Mouse (Mus musculus) thymus, postnatal 10 days (tissue): Measurements from ENCODE around the gene Hnrnpm.
"Not testable (repeated sequence)": the region's sequence is repeated elsewhere in the genome, so short reads cannot be mapped to it uniquely, and the experiment has no call there.

ENCODE experiments used
- DNase-seq, 2 experiments: peaks; one replicate each; pipeline ENCODE4 v3.0.0; 2021; ENCODE audit warnings: low spot score in 2 of 2

The Hnrnpm gene

DNA sequence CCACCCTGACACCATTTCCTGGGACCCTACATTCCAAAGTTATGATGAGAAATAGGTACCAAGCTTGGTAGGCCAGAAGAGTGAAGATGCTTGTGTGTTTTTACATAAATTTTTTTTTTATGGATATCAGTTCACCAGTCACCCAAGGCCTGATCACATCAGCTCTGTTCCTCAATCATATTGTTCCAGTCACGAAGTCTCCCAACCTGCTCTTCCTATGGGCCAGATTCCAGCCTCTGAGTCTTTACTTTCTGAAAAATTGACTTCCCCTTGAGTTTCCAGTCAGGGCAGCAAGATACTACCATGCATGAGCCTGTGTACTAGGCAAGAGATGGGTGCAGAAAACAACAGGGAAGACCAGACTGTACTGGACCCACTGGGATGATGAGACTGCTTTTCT, at the start of gene Hnrnpm:
Hnrnpm (minus strand) TSS at position 101 of the 400 bp plus-strand sequence.
- DNase-seq: no peak

DNA sequence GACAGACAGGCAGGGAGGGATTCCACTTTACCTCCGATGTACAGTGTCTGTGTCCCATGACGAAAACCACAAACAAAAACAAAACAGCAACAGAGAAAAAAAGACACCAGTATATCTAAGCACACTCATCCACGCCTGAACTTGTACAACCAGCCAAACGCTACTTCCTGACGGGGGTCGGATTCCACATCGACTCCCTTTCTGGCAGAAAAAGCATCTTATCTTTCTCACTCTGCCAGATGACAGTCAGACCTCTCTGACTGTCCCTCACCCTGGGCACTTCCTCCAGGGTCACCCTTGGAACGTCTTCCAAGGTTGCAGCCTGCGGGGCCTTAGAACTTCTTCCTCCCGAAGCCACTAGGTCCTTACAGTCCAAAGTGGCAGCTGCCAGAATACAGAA, 46.9 kb upstream of the Hnrnpm start:
- DNase-seq: not testable (repeated sequence)

DNA sequence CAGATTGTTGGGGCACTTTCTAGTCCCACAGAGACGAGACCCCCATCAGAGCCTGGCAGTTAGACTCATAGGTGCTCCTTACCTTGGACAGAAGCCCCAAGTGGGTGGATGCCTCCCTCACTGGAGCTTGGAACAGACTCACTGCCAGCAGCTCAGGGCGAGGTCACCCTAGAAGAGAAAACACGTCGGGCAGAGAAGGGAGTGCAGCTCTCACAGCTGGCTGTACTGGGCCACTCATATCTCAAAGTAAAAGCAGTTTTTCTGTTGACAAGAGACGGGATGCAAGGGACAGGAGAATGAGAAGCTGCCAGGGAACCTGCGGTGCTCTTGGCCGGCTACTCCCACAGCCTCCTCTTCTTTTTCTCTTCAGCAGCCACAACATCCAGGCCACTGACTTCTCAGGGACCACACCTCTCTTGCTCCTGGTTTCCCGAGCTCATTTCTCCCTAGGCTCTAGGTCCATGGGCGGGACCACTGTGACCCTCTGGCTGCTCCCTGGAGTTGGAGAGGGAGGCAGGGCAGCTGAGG, 46.0 kb upstream of the Hnrnpm start:
- DNase-seq: not testable (repeated sequence)

DNA sequence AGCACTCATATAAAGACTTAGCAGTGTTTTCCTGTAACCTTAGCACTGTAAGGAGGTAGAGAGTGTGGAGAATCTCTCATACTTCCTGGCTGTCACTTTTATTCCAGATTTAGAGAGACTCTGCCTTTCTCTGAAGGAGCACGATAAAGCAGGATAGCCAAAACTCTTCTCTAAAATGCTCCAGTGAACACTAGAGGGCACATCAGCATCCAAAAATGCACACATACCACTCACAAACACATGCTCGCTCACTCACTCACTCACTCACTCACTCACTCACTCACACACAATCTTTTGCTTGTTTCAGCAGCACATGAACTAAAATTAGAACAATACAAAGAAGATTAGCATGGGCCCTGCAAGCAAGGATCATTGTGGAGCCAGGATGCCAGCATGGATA, 42.6 kb upstream of the Hnrnpm start:
- no peak for DNase-seq

DNA sequence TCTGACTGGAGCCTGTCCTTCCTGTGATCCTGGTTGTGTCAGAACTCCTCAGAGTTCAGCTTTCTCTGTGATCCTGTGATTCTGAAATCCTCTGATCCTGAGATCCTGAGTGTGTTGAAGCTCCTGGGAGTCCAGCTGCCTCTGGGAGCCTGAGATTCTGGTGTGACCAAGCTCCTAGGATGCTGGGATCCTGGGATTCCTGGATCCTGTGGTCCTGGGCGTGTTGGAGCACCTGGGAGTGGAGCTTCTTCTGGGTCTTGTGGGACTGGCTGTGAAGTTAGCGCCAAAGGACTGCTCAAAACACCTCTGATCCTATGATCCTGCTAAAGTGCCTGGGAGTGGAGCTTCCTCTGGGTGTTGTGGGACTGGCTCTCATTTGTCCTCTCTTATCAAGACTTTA, 41.7 kb upstream of the Hnrnpm start:
- DNase-seq: no peak

DNA sequence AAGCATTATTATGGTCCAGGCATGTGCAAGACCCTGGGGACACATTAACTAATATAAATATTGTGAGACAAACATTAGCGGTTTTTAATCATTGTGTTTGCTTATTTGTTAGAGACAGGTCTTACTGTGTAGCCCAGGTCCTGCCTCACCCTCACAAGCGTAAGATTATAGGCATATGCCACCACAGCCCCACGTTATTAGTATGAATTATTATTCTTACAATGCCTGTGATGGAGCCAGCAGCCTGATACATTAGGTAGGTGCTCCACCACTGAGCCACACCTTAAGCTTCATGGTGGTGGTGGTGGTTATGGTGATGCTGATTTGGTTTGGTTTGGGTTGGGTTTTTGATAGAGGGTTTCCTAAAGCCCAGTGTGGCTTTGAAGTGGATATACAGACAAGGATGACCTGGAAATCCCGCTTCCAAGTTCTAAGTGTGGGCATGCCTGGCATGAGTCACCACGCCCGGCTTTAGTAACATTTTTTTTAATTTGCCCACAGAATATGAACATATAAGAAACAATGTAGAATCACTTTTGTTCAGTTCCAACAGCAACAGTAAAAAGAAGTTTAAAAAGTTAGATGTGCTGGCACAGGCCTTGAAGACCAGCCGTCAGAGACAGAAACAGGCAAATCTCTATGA, 33.2 kb upstream of the Hnrnpm start:
- no peak for DNase-seq

DNA sequence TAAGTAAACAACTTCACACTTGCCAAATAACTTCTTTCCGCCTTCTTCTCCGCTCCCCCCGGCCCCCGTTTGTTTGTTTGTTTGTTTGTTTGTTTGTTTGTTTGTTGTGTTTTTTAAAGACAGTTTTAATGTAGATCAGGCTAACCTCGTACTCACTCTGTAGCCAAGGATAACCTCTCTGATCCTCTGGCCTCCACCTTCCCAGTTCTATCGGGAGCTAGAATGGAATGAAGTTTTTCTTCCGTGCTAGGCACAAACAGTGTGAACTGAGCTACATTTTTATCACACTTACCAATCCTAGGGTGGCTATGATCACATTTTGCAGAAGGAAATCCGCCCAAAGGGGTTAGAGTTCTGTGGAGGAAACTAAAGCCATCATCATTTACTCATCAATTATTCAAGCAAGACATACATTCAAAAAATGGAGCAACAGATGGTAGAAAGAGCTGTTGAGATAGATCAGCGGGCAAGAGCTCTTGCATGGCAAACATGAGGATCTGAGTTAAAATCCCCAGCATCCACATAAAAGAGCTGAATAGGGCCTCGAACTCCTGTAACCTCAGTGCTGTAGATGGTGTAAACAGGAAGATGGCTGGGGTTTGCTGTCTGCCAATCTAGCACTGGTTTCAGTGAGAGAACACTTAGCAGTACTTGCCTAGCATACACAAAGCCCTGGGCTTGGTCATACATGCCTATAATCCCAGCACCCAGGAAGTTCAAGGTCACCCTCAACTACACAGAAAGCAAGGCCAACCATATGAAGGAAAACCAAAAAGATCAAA, 32.5 kb upstream of the Hnrnpm start:
- no peak for DNase-seq

DNA sequence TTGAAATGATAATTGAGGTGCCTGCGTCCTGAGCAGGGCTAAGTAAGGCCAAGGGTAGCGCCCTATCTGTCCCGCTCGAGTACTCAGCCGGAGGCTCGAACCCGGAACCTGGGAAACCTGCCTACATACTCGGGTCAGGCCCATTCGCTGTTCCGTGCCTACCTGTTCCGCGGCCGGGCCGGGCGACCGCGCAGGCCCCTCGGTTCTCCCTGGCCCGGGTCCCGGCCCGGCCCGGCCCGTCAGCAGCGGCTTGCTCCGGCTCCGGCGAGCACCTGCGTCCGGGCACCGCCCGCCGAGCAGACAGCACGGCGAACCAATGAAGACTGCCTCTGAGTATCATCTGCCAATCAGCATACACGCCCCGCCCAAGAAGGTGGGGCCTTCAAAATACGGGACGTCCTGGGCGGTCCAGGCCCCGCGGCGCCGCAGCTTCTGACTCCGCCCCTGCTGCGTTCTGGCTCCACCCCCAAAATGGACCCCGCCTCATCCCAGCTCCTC, 31.8 kb upstream of the Hnrnpm start, which contains the start of gene March2:
March2 (minus strand) TSS at position 287 of the 498 bp plus-strand sequence.
- peak; percentile 94 to 96 for DNase-seq

DNA sequence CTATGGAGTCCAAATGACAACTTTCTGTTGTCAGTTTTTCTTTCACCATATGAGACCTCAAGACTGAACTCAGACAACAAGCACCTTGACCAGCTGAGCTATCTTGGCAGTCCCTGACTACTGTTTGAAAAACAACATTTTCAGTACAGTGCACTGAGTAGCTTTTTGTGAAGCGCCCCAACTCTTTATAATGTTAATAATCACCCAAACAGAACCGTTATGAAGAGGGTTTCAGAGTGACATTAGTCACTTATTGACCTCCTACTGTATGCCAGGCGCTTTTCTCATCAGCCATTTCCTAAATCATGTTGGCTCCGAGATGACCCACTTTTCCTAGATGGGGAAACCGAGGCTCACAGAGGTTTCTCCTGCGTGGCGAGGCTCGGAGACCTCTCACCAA, 31.3 kb upstream of the Hnrnpm start:
- no peak for DNase-seq

DNA sequence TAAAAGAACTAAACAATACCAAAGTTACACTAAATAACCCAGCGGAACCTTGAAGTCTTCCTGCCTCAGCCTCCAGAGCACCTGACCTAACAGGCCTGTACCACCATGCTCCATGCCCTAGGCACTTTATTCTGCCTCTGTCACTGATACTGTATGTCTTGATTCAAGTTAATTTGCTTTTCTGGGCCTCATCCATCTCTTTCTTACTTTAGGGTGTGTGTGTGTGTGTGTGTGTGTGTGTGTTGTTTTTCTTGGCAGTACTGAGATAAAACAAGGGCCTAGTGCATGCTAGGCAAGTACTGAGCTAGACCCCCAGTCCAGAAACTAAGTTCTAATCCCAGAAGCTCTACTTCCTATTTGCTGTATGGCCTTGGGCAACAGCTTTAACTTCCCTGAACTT, 30.6 kb upstream of the Hnrnpm start:
- DNase-seq: no peak

DNA sequence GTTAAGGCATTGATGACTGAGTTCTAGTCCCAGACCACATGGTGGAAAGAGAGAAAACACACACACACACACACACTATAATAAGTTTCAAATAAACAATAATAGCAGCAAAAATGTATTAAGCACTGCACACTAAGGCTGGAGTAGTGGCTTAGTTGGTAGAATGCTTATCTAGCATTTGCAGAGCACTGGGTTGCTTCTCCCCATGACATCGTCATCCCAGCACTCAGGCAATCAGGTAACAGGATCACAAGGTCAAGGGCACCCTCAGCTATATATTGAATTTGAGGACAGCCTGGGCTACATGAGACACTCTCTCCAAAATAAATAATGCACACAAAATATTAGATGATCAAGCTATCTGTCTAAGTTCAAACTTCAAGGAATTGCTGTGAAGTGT, 28.1 kb upstream of the Hnrnpm start:
- no peak for DNase-seq

DNA sequence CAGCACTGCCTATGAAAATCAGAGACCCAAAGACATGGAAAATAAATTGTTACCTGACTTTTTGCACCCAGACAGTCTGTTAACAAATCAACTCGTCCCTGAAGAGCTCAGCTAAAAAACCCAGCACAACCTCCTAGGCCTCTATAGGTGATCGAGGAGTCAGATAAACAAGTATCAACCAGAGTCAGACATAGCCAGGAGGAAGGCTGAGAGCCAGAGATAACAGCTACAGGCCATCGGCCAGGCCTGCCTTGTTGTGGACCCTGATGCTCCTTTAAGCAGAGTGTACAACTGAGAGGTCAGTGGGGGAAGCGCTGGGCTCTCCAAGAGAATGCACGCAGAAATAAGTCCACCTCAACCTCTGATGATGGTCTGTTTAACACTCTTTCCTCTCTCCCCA, 26.6 kb upstream of the Hnrnpm start:
- DNase-seq: no peak

DNA sequence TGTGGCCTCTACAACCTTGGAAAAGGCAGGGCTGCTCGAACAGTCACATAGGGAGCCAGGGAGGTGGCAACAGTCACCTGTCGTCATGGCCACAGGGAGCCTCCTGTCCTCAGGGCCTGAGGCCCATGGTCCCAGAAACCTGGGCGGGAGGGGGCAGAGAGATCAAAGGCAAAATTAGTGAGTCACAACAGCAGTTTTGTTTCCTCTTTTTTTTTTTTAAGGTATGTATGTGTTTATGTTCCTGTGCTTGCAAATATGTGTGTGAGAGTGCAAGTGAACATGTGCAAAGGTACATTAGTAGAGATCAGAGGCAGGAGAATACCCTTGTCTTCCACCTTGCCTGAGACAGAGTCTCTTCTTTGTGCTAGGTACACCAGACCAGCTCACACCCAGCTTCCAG, 23.2 kb upstream of the Hnrnpm start:
- DNase-seq: no peak

DNA sequence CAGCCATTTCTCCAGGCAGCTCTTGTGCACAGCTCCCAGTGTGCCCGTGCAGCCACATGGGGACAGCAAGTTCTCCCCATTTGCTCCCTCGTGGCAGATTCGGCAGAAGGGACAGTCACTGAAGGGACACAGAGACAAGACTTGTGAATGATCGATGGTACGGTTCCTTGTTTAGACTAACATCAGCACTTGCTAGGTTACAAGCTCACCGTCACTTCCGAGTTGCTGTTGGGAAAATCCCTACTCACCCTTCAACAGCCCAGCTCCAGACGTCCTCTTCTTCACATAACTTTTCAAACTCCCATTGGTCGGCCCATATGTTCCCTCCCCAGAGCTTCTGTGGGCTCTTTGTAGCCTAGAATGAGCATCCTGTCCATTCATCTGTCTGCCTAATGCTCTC, 16.4 kb upstream of the Hnrnpm start:
- DNase-seq: no peak

DNA sequence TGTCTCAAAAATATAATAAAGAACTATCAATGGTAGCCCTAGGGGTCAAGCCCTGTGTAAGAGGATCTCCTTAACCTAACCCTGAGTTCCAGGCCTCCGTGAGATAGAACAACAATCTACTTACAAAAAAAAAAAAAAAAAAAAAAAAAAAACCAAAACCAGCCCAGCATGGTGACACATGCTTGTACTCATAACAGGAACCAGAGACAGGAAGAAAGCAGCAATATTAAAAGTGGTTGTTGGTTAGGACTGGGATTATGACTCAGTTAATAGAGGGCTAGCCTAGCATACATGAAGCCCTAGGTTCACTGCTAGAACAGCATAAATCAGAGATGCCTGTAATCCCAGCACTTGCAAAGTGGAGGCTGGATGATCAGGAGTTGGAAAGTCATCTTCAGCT, 15.5 kb upstream of the Hnrnpm start:
- no peak for DNase-seq

DNA sequence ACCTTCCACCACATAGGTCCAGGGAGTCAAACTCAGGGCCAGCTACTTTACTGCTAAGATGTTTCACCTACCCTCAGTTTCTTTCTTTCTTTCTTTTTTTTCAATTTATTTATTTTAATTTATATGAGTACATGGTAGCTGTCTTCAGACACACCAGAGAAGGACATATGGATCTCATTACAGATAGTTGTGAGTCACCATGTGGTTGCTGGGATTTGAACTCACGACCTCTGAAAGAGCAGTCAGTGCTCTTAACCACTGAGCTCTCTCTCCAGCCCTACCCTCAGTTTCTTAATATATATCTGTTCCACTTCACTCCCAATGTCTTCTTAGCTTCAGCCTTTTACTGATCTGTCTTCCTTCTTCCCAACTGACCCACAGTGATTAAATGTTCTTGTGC, 8.8 kb upstream of the Hnrnpm start:
- no peak for DNase-seq

DNA sequence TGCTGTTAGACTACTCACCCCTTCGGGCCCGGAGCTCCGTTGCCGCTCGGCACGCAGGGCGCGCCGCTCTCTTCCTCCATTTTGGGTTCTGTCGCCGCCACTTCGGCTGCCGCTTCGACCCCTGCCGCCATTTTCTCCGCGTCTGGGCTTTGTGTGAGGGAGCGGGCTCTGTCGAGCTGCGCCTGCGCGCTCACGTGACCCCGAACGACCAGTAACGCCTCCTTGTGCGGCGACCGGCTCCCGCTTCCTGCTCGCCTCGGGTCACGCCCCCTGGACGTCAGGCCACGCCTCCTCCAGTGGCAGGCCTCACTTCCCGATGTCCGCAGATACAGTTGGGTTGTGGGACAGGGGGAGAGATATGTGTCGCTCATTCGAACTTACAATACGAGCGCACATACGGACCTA, 1.4 kb downstream of the Hnrnpm start:
- DNase-seq: peak; percentile 98 to 99

DNA sequence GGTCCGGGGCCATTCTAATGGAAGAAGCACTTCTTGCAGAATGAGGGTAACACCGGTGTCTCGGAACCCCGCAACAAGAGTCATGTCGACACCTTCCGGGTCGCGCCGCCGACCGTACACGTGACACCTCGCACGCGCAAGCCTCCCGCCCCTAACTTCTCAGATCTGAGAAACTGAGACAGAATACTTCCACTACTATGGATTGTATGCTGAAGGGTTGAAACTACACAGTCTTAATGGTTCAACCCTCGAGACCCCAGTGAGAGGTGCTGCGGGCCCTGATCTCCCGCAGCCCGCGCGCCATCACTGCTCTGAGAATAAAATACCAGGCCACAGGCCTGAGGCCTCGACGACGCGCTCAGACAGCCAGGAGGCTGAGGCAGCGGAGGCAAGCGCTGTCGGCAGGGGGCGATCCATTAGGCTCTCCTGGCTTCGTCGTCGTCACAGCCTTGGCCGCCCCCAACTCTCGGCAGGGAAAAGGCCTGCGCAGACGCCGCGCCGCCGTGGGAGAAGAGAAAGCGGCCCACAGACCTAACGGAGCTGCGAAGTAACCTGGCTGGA, 1.9 kb downstream of the Hnrnpm start:
- peak; percentile 66 to 71 for DNase-seq

DNA sequence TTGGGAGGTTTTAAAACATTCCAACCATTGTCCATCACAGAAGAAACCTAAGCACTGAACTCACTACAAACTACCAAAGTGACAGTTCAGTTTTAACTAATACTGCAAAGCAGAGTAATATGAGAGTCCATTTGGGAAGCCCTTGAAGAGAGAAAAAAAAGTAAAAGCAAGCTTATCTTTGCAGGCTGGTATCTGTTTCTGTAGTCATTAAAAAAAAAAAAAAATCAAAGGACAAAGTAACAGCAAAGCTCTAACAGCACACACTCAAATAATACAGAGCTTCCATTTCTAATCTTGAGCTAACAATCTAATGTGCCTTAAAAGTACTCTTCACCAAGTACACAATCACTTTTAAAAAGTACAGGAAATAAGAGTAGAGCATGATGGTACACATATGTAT, 4.9 kb downstream of the Hnrnpm start:
- no peak for DNase-seq

DNA sequence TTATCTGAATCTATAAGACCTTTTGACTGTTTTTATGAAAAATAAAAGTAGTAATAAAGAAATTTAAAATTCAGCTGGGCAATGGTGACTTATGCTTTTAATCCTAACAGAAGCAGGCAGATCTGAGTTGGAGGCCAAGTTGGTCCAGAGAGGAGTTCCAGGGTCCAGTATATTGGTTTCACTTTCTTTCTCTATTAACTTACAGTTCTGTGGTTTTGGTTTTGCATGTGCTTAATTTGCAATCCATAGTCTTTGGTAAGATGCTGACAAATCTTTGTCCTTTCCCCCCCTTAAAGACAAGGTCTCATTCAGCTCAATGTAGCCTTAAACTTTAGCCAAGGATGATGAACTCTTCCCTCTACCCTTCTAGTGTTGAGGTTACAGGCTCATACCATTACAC, 7.9 kb downstream of the Hnrnpm start:
- DNase-seq: no peak

DNA sequence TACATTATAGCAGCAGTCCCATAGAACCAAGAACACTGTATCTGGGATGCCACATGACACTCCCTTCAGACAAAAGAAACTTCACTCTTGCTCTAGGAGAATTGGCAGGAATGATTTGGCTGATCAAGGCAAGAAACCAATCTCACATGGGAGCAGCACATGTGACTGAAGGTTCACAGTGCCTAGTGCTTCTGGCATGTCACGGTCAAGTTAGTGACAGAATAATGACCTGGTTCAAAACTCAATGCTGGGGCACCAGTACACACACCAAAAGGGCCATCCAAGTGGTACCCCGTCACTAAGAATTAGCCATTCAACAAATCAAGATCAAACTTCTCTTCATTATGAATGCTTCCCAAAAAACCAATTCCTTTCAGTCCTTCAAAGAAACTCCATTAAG, 10.6 kb downstream of the Hnrnpm start:
- no peak for DNase-seq

DNA sequence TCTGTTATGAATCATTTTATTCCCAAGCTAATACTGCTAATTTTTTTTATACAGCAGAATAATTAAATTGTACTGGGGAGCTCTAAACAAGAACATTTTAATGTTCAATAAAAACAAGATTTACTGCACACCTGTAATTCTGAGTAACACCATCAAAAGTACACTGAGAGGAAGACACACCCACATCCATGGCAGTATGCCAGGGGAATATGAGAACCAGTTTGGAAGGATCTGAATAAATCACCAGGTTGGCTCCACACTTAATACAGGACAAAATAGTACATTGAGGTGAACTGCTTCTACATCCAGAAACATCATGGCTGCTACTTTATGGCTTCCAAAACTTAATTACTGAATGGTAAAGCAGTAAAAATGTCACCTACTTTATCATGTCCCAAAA, 11.2 kb downstream of the Hnrnpm start:
- DNase-seq: no peak

DNA sequence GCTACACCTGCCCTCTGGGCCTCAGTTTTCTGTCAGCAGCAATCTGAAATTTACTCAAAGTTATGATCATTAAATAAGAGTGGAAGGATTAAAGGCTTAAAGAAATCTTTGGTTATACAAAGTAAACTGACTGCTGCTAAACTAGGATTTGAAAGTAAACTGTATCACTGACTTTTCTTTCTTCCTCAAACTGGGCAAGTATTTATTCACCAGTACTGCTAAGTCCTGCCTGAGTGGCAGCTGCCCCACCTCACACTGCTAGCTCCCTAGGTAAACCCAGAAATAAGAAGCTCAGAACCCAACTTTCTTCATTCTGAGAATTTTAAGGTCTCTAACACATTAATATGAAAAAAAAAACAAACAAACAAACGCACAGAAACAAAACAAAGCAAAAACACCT, 12.8 kb downstream of the Hnrnpm start:
- DNase-seq: no peak
